Mouse (Mus musculus): Measurements from ENCODE around the gene Phf7.

The Phf7 gene

DNA sequence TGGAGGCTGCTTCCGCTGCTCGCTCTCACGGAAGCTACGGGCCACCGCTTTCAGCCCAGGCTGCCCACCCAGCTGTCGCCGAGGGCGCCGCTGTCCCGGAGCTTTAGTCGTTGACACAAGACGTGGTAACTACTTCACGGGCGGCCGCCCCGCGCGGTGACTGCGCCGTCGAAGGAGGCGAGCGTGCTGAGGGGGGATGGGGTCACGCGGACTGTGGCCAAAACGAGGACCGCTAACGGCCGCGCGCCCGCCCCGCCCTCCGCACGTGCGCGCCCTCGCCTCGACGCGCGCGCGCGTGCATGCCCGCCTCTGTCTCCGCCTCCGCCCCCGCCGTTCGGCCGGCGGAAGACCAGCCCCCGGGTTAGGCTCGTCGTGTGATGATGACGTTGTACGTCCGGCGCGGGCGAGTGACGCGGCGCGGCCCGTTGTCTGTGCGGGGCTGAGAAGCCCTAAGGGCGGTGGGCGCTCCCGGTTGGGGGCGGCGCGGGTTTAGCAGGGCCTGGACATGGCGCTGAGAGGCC lies at the start of gene Phf7, which contains the start of gene Bap1:
Gene Phf7, minus strand, starts transcription at position 234 of the 521 bp plus-strand sequence.
Gene Bap1, plus strand, starts transcription at position 367 of the 521 bp plus-strand sequence.
- DNase-seq (ENCODE audit: low read depth): peak; percentile 85

DNA sequence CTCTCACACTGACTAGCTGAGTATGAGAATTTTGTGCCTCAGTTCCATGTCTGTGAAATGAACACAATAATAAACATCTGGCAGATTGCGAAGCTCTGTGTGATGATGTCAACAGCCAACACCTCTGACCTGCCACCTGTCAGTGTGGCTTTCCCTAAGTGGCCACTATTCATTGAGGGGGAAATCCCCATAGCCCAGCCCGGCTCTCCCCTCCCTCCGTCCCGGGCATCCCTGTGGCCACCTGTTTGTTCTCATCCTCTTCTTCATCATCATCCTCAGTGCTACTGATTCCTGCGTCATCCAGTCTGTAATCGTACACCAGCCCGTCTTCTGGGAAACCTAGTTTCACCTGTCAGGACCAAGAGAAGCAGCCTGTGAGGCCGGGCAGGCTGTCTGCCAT lies 34.6 kb upstream of the Phf7 start:
- DNase-seq (ENCODE audit: low read depth): no peak

DNA sequence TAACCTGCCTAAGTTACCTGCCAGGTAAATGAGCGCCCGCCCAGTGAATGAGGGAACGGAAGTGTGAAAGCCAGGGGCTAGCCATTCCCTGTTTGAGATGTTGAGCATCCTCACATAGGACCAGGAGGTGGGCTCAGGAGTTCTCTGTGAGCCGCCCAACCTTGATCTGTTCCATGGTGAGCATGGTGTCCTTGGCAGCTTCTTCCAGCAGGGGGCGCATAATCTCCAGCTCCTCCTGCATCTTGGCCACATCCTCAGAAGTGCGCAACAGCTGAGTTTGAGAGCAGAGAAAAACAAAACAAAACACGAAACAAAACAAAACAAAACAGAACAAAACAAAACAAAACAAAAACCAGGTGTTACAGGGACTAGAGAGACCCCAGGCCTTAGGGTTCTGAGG lies 21.0 kb upstream of the Phf7 start:
- DNase-seq (ENCODE audit: low read depth): peak; percentile 74

DNA sequence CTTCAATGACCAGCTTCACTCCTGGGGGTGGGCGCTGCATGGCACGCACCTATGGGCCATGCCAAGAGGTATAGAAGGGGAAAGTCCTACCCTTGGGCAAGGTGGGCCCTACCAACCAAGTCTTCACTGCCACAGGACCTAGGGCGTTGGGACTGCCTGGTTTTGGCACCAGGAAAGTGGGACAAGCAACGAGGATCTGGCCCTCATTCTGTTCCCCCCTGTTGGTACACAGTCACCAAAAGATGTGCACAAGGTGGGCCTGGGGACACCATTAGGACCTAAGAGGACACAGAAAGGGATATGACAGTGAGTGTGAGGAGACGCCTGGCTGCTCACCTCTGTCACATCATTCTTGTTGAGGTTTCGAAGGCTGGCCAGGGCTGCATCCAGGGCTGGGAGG lies 20.0 kb upstream of the Phf7 start:
- DNase-seq (ENCODE audit: low read depth): no peak

DNA sequence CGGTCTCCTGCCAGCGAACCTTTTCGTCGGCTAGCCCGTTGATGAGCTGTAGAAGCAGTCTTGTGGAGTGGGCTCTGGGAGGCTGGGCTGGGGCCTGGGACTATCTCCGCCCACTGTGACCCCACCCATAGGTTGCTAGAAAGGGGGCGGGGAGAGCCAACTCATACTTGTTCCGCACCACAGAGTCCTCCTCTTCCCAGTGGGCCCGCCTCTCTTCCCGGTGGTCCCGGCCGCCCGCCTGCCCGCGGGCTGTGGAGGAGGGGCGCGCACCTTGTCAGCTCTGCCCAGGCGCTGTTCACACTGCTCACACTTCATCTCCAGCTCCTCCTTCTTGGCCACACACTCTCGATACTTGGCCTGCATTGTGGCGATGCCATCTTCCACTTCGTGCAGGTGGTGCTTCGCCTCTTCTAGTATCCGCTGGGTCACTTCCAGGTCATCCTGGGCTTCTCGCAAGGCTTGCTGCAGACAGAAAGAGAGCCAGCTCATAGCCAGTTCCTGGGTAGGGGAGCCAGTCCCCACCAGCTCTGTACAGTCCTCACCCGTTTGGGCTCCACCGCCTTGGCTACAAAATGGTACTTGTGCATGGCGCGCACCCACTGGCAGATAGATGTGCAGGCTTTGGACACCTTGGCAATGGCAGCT lies 18.5 kb upstream of the Phf7 start:
- DNase-seq (ENCODE audit: low read depth): peak; percentile 34

DNA sequence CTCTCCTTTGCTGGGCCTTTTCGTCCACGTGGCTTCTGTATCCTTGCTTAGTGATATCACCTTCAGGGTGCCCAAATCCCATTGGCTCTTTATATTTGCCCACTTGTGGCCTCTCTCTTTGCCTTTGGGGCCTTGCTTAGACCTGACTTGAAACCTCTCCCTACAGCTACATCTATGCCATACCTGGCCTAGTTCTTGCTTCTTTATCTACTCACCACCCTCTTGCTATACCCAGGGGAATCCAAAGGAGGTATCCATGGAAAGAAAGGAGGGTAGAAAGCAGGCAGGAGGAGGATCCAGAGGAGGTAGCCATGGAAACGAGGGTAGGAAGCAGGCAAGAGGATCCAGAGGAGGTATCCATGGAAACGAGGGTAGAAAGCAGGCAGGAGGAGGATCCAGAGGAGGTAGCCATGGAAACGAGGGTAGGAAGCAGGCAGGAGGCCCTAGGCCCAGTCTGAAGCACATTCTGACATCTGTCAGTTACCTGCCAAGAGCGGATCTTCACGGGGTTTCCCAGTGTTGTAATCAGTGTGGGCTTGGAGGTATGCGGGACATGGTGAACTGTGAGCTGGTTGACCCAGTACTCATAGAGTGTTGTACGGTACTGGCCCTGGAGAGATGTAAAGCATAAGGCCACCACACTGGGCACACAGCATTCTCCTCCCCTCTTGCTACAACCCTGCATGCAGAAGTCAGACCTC lies 17.3 kb upstream of the Phf7 start:
- DNase-seq (ENCODE audit: low read depth): no peak

DNA sequence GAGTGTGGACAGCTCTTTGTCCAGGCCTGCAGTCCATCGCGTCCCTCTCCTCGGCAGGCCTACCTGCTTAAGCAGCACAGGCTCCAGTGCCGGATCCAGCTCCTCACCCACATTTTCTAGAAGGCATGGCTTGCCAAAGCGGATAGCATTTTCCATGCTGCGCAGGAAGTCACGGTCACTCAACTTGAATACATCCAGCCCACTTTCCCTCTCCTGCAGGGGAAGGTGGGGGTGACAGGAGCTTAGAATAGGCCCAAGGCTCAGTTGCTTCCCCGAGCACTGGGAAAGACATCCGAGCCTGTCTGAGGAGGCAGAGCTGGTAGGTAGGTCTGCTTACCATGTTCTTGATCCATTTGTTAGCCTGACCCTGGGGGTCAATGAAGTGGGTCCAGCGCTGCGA lies 16.5 kb upstream of the Phf7 start:
- no peak for DNase-seq (ENCODE audit: low read depth)

DNA sequence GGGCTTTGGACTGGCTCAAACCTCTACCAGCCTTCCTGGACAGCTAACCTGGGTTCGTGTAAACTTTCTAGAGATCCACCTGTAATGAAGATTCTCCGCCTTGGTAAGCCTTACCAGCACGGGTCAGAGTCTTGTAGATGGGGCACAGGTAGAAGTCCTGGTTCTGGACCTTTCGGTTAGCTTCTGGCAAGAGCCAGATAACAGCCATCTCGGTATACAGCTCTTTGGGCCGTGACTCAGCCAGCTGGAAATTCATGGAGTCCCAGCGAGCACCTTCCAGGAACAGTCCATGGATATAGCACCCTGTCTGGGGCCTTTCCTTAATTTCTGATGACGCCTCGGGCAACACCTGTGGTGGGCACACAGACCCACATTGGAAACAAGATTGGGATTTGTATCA lies 9.8 kb upstream of the Phf7 start:
- DNase-seq (ENCODE audit: low read depth): no peak

DNA sequence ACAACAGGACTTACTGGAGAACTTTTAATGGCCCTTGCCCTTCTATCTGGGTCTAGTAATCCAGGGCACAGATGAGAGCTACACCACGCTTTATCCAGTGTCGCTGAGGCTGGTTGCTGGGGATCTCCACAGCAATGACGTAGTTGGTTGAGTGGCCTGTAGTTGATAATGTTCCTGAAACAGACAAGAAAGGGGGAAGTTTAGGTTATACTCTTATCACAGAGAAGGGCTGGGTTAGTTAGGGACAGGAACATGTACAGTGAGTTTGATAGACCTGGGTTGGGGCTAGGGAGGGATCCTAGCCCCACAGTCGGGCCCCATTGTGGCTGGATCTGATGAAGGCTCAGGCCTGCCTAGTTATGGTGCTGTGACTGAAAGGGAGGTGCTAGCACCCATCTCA lies 9.3 kb upstream of the Phf7 start:
- peak; percentile 28 for DNase-seq (ENCODE audit: low read depth)

DNA sequence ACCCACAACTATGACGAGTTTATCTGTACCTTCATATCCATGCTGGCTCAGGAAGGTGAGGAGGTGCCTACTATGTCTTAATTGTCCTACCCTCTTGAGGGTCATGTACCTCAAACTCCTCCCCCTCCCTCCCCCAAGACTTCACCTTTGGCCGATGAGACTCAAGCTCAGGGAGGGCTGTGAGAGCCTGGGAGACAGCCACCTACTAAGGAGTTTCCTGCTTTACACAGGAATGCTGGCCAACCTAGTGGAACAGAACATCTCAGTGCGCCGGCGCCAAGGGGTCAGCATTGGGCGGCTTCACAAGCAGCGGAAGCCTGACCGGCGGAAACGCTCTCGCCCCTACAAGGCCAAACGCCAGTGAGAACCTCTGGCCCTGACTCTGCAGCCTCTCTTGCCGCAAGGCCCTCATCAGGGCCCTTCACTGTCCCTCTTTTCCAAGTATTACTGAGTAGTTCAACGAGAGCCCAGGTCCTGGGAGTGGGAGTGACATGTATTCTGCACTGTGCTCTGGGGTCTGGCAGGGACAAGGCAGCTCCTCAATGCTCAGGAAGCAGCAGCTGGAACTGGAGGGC lies 7.4 kb upstream of the Phf7 start:
- no peak for DNase-seq (ENCODE audit: low read depth)

DNA sequence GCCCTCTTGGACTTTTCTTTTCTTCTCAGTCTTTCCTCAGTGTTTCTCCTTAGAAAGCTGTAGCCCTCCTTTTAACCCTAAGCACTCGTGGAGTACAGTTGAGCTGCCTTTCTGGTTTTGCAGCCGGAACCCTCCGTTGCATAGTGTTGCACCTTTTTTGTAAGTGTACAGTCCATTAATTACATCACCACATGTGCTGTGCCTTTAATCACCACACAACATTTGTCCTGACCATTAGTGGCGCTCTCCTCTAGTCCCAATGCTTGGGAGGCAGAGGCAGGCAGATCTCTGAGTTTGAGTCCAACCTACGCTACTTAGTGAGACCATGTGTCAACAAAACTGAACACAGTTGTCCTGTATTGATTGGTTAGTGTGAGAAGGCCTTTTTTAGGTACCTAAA lies 974 bp upstream of the Phf7 start:
- no peak for DNase-seq (ENCODE audit: low read depth)

DNA sequence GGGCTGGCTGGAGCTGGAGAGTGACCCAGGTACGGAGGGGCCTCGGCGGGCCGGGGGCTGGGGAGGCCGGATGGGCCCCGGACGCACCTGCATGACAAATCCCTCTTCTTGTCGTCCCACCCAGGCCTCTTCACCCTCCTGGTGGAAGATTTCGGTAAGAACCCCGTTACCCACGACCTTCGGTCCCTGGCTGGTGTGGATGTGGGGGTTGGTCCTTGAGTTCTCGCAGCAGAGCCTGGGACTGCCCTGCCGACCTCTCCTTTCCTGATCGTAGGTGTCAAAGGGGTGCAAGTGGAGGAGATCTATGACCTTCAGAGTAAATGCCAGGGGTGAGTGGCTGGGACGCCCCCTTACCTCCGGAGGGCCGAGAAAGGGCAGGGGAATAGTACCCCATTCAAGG lies 509 bp upstream of the Phf7 start:
- no peak for DNase-seq (ENCODE audit: low read depth)

DNA sequence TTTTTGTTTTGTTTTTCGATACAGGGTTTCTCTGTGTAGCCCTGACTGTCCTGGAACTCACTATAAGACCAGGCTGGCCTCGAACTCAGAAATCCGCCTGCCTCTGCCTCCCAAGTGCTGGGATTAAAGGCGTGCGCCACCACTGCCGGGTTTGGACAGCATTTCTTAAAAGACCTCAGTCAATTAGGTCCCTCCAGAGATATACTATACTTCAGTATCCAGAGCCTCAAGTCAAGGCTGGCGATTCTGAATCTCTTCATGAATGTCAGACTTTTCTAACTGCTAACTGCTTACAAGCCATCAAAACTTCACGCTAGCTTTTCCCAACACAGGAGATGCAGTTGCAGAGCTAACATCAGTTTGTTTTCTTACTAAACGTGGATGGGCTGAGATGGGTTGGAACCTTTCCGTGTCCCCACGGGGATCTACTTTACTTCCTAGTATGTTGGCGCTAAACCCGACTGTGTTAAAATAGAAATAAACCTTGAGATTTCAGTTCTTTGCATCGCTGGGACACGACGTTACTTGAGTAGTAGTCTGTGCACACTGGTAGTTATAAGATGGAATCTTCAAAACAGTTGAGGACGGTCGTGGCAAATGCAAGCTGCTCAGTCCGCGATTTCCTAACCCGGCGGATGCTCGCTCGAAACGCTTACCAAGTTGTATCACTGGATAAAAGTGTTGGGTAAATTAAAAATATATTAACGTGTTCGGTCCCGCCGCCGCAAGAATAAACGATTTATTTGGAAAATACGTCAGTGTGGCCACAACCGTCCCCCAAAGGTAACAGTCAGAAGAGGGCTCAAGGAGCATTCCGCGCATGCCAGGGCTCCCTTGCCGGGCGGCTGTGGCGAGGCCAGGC lies 664 bp downstream of the Phf7 start:
- DNase-seq (ENCODE audit: low read depth): no peak

DNA sequence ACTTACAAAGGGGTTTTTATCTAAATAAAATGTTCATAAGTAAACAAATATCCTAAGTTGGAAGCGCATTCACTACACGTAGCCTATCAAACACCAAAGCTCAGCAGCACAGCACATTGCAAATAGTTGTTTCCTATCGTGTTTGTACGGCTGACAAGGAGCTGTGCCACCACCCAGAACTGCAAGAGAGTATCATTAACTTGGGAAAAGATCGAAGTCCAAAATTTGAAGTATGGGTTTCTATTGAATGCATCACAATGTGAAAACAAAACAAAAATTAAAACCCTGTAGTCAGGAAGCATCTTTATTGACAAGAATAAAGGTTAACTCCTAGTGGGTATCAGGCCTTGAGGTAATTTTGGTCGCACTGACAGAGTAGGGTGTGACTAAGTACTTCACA lies 2.7 kb downstream of the Phf7 start:
- DNase-seq (ENCODE audit: low read depth): no peak

DNA sequence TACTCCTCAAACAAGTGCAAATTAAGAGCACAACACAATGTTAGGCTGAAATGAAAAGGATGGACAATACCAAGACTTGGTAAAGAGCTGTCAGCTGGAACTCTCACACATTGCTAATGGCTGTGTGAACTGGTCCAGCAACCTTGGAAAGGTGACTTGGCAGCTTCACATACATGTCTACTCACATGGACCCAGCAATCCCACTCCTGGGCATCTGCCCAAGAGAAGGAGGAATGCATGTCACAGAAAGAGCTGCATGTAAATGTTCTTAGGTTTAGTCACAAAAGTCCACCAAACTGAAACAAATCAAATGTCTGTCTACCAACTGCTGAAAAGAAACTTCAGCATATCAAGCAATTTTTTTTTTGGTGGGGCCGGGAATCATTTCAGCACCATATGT lies 5.2 kb downstream of the Phf7 start:
- DNase-seq (ENCODE audit: low read depth): no peak

DNA sequence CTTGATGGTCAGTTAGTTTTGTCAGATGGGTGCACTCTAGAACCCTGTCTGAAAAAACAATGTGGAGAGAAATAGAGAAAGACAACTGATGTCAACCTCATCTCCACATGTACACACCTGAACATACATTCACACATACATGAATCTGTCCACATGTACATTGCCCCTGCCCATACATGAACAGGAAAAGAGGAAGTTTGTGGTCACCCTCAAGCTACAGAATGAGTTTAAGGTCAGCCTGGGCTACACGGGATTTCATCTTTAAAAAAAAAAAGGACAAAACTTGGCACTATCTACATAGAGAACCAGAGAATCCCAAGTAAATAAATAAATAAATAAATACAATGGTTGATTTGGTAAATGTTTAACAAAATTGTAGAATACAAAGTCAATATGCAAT lies 6.3 kb downstream of the Phf7 start:
- no peak for DNase-seq (ENCODE audit: low read depth)

DNA sequence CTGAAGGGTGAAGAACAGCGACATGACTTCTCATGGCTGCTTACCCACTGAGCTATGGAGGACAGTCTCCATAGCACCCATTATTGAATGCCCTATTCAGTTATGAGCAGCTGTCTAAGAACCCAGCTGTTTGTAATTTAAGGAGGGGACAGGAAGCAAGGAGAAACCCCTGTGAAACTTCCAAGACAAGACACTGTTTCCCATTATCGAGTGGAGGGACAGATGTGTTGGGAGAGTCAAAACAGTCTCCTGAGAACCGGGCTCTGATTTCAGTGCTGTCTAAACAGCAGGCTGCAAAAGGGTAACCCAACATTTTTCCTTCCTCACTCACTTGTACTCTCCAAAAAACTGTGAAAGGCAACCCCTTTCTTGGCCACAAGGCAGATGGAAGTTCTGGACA lies 10.6 kb downstream of the Phf7 start:
- DNase-seq (ENCODE audit: low read depth): no peak

DNA sequence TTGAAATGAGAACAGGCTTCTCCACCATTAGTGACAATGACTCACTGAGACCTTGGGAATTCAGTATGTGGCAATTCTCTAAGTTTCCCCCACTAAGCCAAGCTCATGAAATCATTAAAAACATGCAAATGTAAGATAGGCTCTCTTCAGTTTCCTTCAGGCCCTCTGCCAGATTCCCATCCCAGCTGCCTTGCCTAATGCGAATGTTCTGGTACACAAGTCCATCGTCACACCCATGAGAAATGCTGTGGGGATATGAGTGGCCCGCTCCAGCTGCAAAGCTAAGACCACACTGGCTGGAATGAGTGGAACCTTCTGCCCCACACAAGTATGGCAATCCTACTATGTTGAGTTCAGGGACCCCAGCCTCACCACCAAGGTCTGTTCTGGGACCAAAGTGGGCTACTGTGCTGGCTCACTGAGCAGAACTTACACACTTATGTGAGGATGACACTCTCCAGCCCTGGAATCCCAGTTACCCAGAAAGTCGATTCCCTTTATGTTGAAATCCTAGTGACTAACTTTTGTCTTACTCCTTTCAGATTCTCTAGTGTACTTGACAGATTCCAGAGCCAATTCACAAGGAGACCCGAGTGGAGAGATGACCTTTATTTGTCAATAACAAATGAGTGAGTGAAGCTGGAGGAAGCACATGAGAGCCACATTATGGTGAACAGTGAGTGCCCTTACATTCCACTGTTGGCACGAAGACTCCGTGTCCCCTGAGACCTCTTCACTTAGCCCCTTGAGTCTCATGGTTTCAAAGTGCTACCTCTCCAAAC lies 13.8 kb downstream of the Phf7 start:
- no peak for DNase-seq (ENCODE audit: low read depth)

DNA sequence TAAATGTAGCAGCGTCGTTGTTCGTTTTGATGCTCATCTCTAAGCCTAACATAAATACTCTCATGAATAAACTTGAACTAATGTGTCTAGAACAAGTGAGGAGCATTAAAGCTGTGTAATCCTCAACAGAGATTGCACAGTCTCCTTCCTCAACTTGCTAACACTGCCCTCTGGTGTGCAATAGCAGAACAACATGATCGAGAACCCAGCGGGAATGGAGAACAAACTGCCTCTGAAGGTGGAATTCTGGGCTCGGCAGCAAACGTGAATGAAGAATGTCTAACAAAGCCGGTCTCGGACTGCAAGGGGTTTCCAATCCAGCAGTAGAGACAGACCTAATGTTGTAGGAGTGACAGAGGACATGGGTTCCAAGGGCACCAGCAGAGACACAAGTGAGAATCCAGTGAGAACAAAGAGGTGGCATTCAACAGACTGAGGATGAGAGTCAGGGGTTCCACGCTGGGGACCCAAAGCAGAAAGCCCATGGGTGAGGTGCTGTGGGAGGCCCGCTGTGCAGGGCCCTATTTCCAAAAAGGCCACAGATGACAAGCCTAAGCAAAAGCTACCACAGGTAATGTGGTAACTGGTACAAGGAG lies 17.0 kb downstream of the Phf7 start:
- DNase-seq (ENCODE audit: low read depth): peak; percentile 88

DNA sequence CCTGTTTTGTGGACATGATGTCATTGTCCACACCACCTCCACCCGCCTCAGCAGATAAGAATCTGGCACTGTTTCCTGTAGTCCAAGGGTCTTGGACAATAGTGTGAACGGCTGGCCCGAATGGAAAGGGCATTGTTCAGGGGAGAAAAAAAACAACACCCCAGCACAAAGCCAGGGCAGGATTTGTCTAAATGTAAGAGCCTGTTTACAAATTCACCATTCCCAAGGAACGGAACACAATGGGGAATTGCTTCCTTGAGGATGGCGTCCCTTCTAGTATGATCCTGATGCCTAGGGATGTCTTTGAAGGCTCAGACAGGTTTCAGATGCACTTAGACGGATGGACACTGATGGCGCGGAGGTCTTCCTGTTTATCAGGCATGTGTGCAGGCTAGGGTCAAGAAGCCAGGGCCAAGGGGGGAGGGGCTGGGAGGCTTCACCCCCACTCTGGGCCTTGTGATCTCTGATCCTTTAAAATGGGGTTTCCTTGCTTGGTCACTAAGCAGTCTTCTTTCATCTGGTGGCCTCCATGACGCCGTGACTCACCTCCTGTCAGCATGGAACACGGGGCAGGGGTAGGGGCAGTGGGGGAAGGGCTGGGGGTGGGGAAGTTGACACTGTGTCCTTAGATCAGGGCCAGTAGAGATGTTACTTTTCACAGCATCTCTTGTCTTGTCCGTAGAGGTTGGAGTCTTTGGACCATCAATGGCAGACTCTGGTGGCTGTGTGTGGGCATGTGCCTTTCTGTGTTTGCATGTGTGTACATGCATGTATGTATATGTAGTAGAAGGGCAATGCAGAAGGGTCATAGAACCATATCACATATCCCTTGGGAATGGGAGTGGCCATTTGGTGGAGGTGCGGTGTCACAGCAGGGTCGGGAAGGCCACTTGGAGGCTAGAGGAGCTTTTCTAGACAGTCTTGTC lies 17.8 kb downstream of the Phf7 start:
- DNase-seq (ENCODE audit: low read depth): no peak
